Mouse (Mus musculus) forebrain, embryonic 11.5 days (tissue): ENCODE measurements around the gene Kpna6. TPM values are rescaled to one million over a fixed set of nuclear protein-coding genes. Genes with fewer than 3 reads are reported as not detected.

Experiments
- ATAC-seq: fragments of 200-750 bp; cut with Nextera tagmentation; replicated peaks from 2 replicates; pipeline ENCODE4 v1.8.0; 2017; ENCODE audit warnings: moderate TSS enrichment; ENCODE audit not compliant: low FRiP score
- DNase-seq: peaks from one replicate; pipeline ENCODE4 v3.0.0-alpha.2; 2017; ENCODE audit warnings: low spot score
- H3K27ac ChIP-seq: fragments of 300-500 bp; sonication (generic); 2 replicates; pipeline ENCODE4 v1.5.1; 2014; ENCODE audit warnings: low read depth, low read length
- H3K27me3 ChIP-seq: fragments of 300-500 bp; sonication (generic); 2 replicates; pipeline ENCODE4 v1.6.1; 2014; ENCODE audit warnings: mild to moderate bottlenecking, low read length, mixed read lengths; ENCODE audit not compliant: control insufficient read depth, insufficient read depth
- H3K36me3 ChIP-seq: fragments of 300-500 bp; sonication (generic); 2 replicates; pipeline ENCODE4 v1.6.1; 2014; ENCODE audit warnings: mild to moderate bottlenecking, low read length, moderate library complexity, mixed read lengths; ENCODE audit not compliant: control insufficient read depth, insufficient read depth
- H3K4me1 ChIP-seq: fragments of 300-500 bp; sonication (generic); replicated peaks from 2 replicates; pipeline ENCODE4 v1.6.1; 2014; ENCODE audit warnings: low read length, mixed read lengths; ENCODE audit not compliant: control insufficient read depth, insufficient read depth
- H3K4me2 ChIP-seq: fragments of 300-500 bp; sonication (generic); 2 replicates; pipeline ENCODE4 v1.6.1; 2014; ENCODE audit warnings: low read depth, mild to moderate bottlenecking, low read length, moderate library complexity, mixed read lengths; ENCODE audit not compliant: severe bottlenecking
- H3K4me3 ChIP-seq: fragments of 300-500 bp; sonication (generic); 2 replicates; pipeline ENCODE4 v1.5.1; 2014; ENCODE audit warnings: low read depth, low read length
- H3K9ac ChIP-seq: fragments of 300-500 bp; sonication (generic); 2 replicates; pipeline ENCODE4 v1.6.1; 2014; ENCODE audit warnings: low read length
- H3K9me3 ChIP-seq: fragments of 300-500 bp; sonication (generic); 2 replicates; pipeline ENCODE4 v1.6.1; 2016; ENCODE audit warnings: low read length, mixed read lengths; ENCODE audit not compliant: control insufficient read depth
- WGBS: fragments of 180-500 bp; shearing (Covaris S2); extraction: QIAGEN DNeasy Blood & Tissue Kit; methylation state at CpG from one replicate; pipeline ENCODE4 v1.1.7; 2014; 5-methylcytosine and 5-hydroxymethylcytosine counted together
- polyA plus RNA-seq: library from polyadenylated mRNA; unstranded; fragments of >200 nt; fragmentation: Nextera tagmentation; extraction: Ambion mirVana; gene quantifications from 2 replicates; pipeline ENCODE4 v1.2.1, GENCODE M21; 2014

Kpna6 gene
- polyA plus RNA-seq, 1 experiment from 2014 or later: 12.0 TPM

DNA sequence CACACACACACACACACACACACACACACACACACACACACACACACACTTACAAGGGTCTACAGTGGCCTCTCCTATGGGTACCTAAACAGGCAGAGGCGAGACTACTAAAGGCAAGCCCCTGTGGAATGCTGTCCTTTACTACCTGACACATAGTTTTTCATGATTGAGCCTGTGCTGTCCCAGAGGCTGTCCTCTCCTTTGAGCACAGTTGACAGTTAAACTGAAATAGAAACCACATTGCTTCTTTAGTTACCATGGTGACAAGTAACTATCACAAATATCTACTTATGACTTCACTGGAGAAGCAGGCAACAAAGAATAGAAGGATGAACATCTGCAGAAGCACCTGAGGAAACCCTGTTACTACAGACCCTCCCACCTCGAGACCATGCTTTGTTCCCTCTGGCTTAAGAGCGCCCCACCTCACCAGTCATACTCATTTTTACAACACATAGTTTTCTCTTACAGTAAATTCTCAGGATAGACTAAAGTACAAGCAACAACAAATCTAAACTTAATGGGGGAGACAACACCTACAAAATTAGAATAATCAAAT lies 10.2 kb downstream of the Kpna6 start:
- H3K36me3 ChIP-seq: peaks cover 5% of the 10 kb centered on the region; the same call in 1 of the 2 replicates
- H3K4me2 ChIP-seq: no peak overlapping the region
- H3K4me3 ChIP-seq: no peak overlapping the region
- H3K9me3 ChIP-seq: no peaks in the 10 kb centered on the region
- no peaks in the 10 kb centered on the region for H3K27me3 ChIP-seq
- H3K4me1 ChIP-seq: no peaks in the 10 kb centered on the region
- no peak overlapping the region for H3K9ac ChIP-seq
- H3K27ac ChIP-seq: no peak overlapping the region
- no peak for DNase-seq
- no peak for ATAC-seq
- WGBS: 93% methylated on average over 3 of the region's 3 CpGs

- Histone ChIP-seq H3K27ac (no peak overlapping the region), H3K9ac (no peak overlapping the region), H3K9me3 (no peaks in the 10 kb centered on the region), H3K36me3 (peaks cover 5% of the 10 kb centered on the region; the same call in 1 of the 2 replicates), H3K4me2 (no peak overlapping the region), H3K4me3 (no peak overlapping the region), H3K27me3 (no peaks in the 10 kb centered on the region), H3K4me1 (no peaks in the 10 kb centered on the region)
- ATAC-seq: no peak
- no peak for DNase-seq
- WGBS: 92% methylated on average over 3 of the region's 3 CpGs
Observed at GRCm38 (mm10) chr4:129661584-129661983, 11.0 kb downstream of the Kpna6 start.

- Histone ChIP-seq H3K9me3 (no peaks in the 10 kb centered on the region), H3K4me1 (no peaks in the 10 kb centered on the region), H3K27ac (no peak overlapping the region), H3K9ac (no peak overlapping the region), H3K27me3 (no peaks in the 10 kb centered on the region), H3K4me3 (no peak overlapping the region), H3K36me3 (peaks cover 13% of the 10 kb centered on the region; the same call in 1 of the 2 replicates), H3K4me2 (no peak overlapping the region)
- no peak for DNase-seq
- ATAC-seq: no peak
- 90% methylated on average over 14 of the region's 14 CpGs for WGBS
Observed at GRCm38 (mm10) chr4:129654770-129655169, 17.8 kb downstream of the Kpna6 start.

DNA sequence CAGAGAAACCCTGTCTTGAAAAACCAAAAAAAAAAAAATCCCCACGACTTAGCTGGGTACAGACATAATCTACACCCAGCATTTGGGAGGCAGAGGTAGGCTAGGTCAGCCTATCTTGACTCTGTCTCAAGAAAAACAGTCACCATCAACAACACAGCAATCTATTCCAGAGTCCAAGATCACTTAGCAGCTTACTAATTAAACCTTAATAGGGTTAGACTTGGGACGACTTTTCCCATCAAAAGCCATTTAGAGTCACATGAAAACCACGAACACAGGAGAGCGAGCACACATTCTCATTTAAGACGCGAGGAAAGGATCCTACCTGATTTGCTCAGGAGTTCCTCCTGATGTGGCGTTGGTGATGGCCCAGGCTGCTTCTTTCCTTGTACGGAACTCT lies 22.2 kb downstream of the Kpna6 start:
- no peak overlapping the region for H3K4me3 ChIP-seq
- DNase-seq (no peak), ATAC-seq (no peak)
- H3K36me3 ChIP-seq: peaks cover 15% of the 10 kb centered on the region; the same call in 1 of the 2 replicates
- no peaks in the 10 kb centered on the region for H3K27me3 ChIP-seq
- no peaks in the 10 kb centered on the region for H3K9me3 ChIP-seq
- no peak overlapping the region for H3K4me2 ChIP-seq
- no peaks in the 10 kb centered on the region for H3K4me1 ChIP-seq
- H3K9ac ChIP-seq: no peak overlapping the region
- 92% methylated on average over 8 of the region's 8 CpGs for WGBS
- H3K27ac ChIP-seq: no peak overlapping the region

GRCm38 (mm10) chr4:129648656-129649055 lies 23.9 kb downstream of the Kpna6 start:
- 83% methylated on average over 1 of the region's 1 CpGs for WGBS
- H3K9ac ChIP-seq: no peak overlapping the region

GRCm38 (mm10) chr4:129645204-129645603 lies 27.4 kb downstream of the Kpna6 start:
- Histone ChIP-seq H3K4me3 (no peak overlapping the region), H3K27me3 (no peaks in the 10 kb centered on the region), H3K9me3 (no peaks in the 10 kb centered on the region), H3K27ac (no peak overlapping the region), H3K4me1 (no peaks in the 10 kb centered on the region), H3K9ac (no peak overlapping the region), H3K4me2 (no peak overlapping the region), H3K36me3 (peaks cover 6% of the 10 kb centered on the region; the same call in 1 of the 2 replicates)
- no peak for ATAC-seq
- no peak for DNase-seq
- WGBS: 91% methylated on average over 6 of the region's 6 CpGs

More at GRCm38 (mm10) chr4:129648656-129649055, 23.9 kb downstream of the Kpna6 start:
- Histone ChIP-seq H3K4me3 (no peak overlapping the region), H3K4me2 (no peak overlapping the region), H3K27ac (no peak overlapping the region), H3K27me3 (no peaks in the 10 kb centered on the region), H3K9me3 (no peaks in the 10 kb centered on the region), H3K4me1 (no peaks in the 10 kb centered on the region), H3K36me3 (peaks cover 12% of the 10 kb centered on the region; the same call in 1 of the 2 replicates)
- ATAC-seq (no peak), DNase-seq (no peak)

DNA sequence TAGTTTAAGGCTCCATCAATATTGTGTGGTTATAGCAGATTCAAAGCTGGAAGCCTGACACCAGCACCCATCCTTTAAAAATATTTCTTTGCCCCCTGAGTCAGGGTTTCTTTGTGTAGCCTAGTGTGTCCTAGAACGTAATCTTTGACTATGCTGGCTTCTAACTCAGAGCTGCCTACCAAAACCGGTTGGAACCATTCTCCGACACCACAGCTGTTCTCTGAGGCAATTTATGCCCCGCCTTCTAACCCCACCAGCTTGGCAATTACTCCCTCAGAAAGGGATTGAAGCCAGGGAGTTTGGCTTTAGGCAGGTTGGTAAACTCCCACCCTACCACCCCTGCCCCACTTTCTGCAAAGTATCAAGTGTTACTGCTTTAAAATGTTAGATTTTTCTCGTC lies 30.8 kb downstream of the Kpna6 start:
- ATAC-seq: no peak
- H3K36me3 ChIP-seq: peaks cover 11% of the 10 kb centered on the region; the same call in 1 of the 2 replicates

GRCm38 (mm10) chr4:129640638-129641467 lies 31.7 kb downstream of the Kpna6 start, which contains the start of gene Txlna:
Gene Txlna, minus strand, starts transcription at chr4:129641065.
- Histone ChIP-seq H3K27ac (peak within 1 kb of the TSS; percentile 89), H3K4me3 (peak within 1 kb of the TSS; percentile 58), H3K27me3 (no peaks in the 10 kb centered on the region), H3K9me3 (no peaks in the 10 kb centered on the region), H3K4me2 (peak within 1 kb of the TSS; percentile 84), H3K4me1 (peaks cover 5% of the 10 kb centered on the region; the same call in 1 of the 2 replicates), H3K9ac (peak within 1 kb of the TSS; percentile 78), H3K36me3 (peaks cover 18% of the 10 kb centered on the region; the same call in 1 of the 2 replicates)
- DNase-seq (peak; percentile 98), ATAC-seq (peak; percentile 95)
- WGBS: under 1% methylated on average over 60 of the region's 60 CpGs

More for the DNA sequence above, 30.8 kb downstream of the Kpna6 start:
- no peaks in the 10 kb centered on the region for H3K27me3 ChIP-seq
- 54% methylated on average over 5 of the region's 5 CpGs for WGBS
- no peak overlapping the region for H3K9ac ChIP-seq
- no peaks in the 10 kb centered on the region for H3K9me3 ChIP-seq
- peak overlapping the region; percentile 15; the same call in 1 of the 2 replicates for H3K4me2 ChIP-seq
- no peak overlapping the region for H3K4me3 ChIP-seq
- H3K4me1 ChIP-seq: peaks cover 5% of the 10 kb centered on the region; the same call in 1 of the 2 replicates
- no peak overlapping the region for H3K27ac ChIP-seq
- DNase-seq: no peak
